Mouse (Mus musculus): Measurements from ENCODE around the gene Lrrc20. TPM values are rescaled to one million over a fixed set of nuclear protein-coding genes. Genes with fewer than 3 reads are reported as not detected.

Gene Lrrc20
- polyA plus RNA-seq, 1 experiment = 13.9 TPM

GRCm38 (mm10) chr10:61468900-61469299 is 6.7 kb upstream of the Lrrc20 start:
- TF ChIP-seq POLR2A (IDR thresholded peaks at IDR 0.05; ENCODE audit: borderline replicate concordance, low read depth, low read length) (no peak), CTCF (IDR thresholded peaks at IDR 0.05; ENCODE audit: low read depth, low read length) (no peak)
- H3K4me3 ChIP-seq (ENCODE audit: insufficient read depth, low read length) = no peak overlapping the region
- peaks cover 7% of the 10 kb centered on the region for H3K4me1 ChIP-seq (ENCODE audit: control insufficient read depth, insufficient read depth, low read length)
- H3K27ac ChIP-seq (ENCODE audit: insufficient read depth, low read depth, low read length) = no peak overlapping the region

GRCm38 (mm10) chr10:61473640-61474039 is 2.0 kb upstream of the Lrrc20 start:
- Histone ChIP-seq H3K27ac (ENCODE audit: insufficient read depth, low read depth, low read length) (peak overlapping the region; percentile 68), H3K4me3 (ENCODE audit: insufficient read depth, low read length) (no peak overlapping the region), H3K4me1 (ENCODE audit: control insufficient read depth, insufficient read depth, low read length) (peaks cover 28% of the 10 kb centered on the region)
- no peak for TF ChIP-seq POLR2A (IDR thresholded peaks at IDR 0.05; ENCODE audit: borderline replicate concordance, low read depth, low read length)
- no peak for TF ChIP-seq CTCF (IDR thresholded peaks at IDR 0.05; ENCODE audit: low read depth, low read length)

- Histone ChIP-seq H3K4me3 (ENCODE audit: insufficient read depth, low read length) (no peak overlapping the region), H3K4me1 (ENCODE audit: control insufficient read depth, insufficient read depth, low read length) (peaks cover 22% of the 10 kb centered on the region), H3K27ac (ENCODE audit: insufficient read depth, low read depth, low read length) (peak overlapping the region; percentile 83)
- TF ChIP-seq CTCF (IDR thresholded peaks at IDR 0.05; ENCODE audit: low read depth, low read length) (no peak), POLR2A (IDR thresholded peaks at IDR 0.05; ENCODE audit: borderline replicate concordance, low read depth, low read length) (no peak)
Observed at GRCm38 (mm10) chr10:61474344-61474743, 1.3 kb upstream of the Lrrc20 start.

GRCm38 (mm10) chr10:61476440-61477165 is 1.0 kb downstream of the Lrrc20 start:
- peaks cover 31% of the 10 kb centered on the region for H3K4me1 ChIP-seq (ENCODE audit: control insufficient read depth, insufficient read depth, low read length)
- no peak for TF ChIP-seq CTCF (IDR thresholded peaks at IDR 0.05; ENCODE audit: low read depth, low read length)
- TF ChIP-seq POLR2A (IDR thresholded peaks at IDR 0.05; ENCODE audit: borderline replicate concordance, low read depth, low read length) = no peak
- H3K27ac ChIP-seq (ENCODE audit: insufficient read depth, low read depth, low read length) = peak overlapping the region; percentile 72
- peak overlapping the region; percentile 86 for H3K4me3 ChIP-seq (ENCODE audit: insufficient read depth, low read length)

- Histone ChIP-seq H3K4me1 (ENCODE audit: control insufficient read depth, insufficient read depth, low read length) (peaks cover 34% of the 10 kb centered on the region), H3K4me3 (ENCODE audit: insufficient read depth, low read length) (no peak overlapping the region), H3K27ac (ENCODE audit: insufficient read depth, low read depth, low read length) (no peak overlapping the region)
- TF ChIP-seq POLR2A (IDR thresholded peaks at IDR 0.05; ENCODE audit: borderline replicate concordance, low read depth, low read length) = no peak
- TF ChIP-seq CTCF (IDR thresholded peaks at IDR 0.05; ENCODE audit: low read depth, low read length) = no peak
Observed at GRCm38 (mm10) chr10:61479461-61479860, 3.9 kb downstream of the Lrrc20 start.

GRCm38 (mm10) chr10:61479927-61480326 is 4.3 kb downstream of the Lrrc20 start:
- H3K27ac ChIP-seq (ENCODE audit: insufficient read depth, low read depth, low read length) = no peak overlapping the region
- TF ChIP-seq POLR2A (IDR thresholded peaks at IDR 0.05; ENCODE audit: borderline replicate concordance, low read depth, low read length) = no peak
- no peak for TF ChIP-seq CTCF (IDR thresholded peaks at IDR 0.05; ENCODE audit: low read depth, low read length)
- no peak overlapping the region for H3K4me3 ChIP-seq (ENCODE audit: insufficient read depth, low read length)
- H3K4me1 ChIP-seq (ENCODE audit: control insufficient read depth, insufficient read depth, low read length) = peaks cover 29% of the 10 kb centered on the region

- TF ChIP-seq CTCF (IDR thresholded peaks at IDR 0.05; ENCODE audit: low read depth, low read length) (no peak), POLR2A (IDR thresholded peaks at IDR 0.05; ENCODE audit: borderline replicate concordance, low read depth, low read length) (no peak)
- no peak overlapping the region for H3K27ac ChIP-seq (ENCODE audit: insufficient read depth, low read depth, low read length)
- no peak overlapping the region for H3K4me3 ChIP-seq (ENCODE audit: insufficient read depth, low read length)
- H3K4me1 ChIP-seq (ENCODE audit: control insufficient read depth, insufficient read depth, low read length) = peaks cover 26% of the 10 kb centered on the region
Observed at GRCm38 (mm10) chr10:61480488-61480887, 4.9 kb downstream of the Lrrc20 start.

- no peak overlapping the region for H3K4me3 ChIP-seq (ENCODE audit: insufficient read depth, low read length)
- no peak overlapping the region for H3K27ac ChIP-seq (ENCODE audit: insufficient read depth, low read depth, low read length)
- TF ChIP-seq CTCF (IDR thresholded peaks at IDR 0.05; ENCODE audit: low read depth, low read length) = no peak
- TF ChIP-seq POLR2A (IDR thresholded peaks at IDR 0.05; ENCODE audit: borderline replicate concordance, low read depth, low read length) = no peak
- H3K4me1 ChIP-seq (ENCODE audit: control insufficient read depth, insufficient read depth, low read length) = peaks cover 16% of the 10 kb centered on the region
Observed at GRCm38 (mm10) chr10:61482771-61483170, 7.2 kb downstream of the Lrrc20 start.

GRCm38 (mm10) chr10:61484801-61485200 is 9.2 kb downstream of the Lrrc20 start:
- H3K27ac ChIP-seq (ENCODE audit: insufficient read depth, low read depth, low read length) = no peak overlapping the region
- TF ChIP-seq CTCF (IDR thresholded peaks at IDR 0.05; ENCODE audit: low read depth, low read length) (no peak), POLR2A (IDR thresholded peaks at IDR 0.05; ENCODE audit: borderline replicate concordance, low read depth, low read length) (no peak)
- H3K4me3 ChIP-seq (ENCODE audit: insufficient read depth, low read length) = no peak overlapping the region
- peaks cover 8% of the 10 kb centered on the region; the same call in 1 of the 2 replicates for H3K4me1 ChIP-seq (ENCODE audit: control insufficient read depth, insufficient read depth, low read length)

- H3K27ac ChIP-seq (ENCODE audit: insufficient read depth, low read depth, low read length) = no peak overlapping the region
- H3K4me1 ChIP-seq (ENCODE audit: control insufficient read depth, insufficient read depth, low read length) = 0 out of 2 replicates have a peak, but pooled peaks cover 1% of the 10 kb centered on the region
- no peak overlapping the region for H3K4me3 ChIP-seq (ENCODE audit: insufficient read depth, low read length)
- TF ChIP-seq POLR2A (IDR thresholded peaks at IDR 0.05; ENCODE audit: borderline replicate concordance, low read depth, low read length) (no peak), CTCF (IDR thresholded peaks at IDR 0.05; ENCODE audit: low read depth, low read length) (no peak)
Observed at GRCm38 (mm10) chr10:61486551-61487339, 11.1 kb downstream of the Lrrc20 start.
